Mouse (Mus musculus) lung, postnatal 4 days (tissue): Measurements from ENCODE around the gene Zbtb45.

ENCODE experiments used
- DNase-seq, 2 experiments: peaks; one replicate each; pipeline ENCODE4 v3.0.0; 2021

Zbtb45 gene

DNA sequence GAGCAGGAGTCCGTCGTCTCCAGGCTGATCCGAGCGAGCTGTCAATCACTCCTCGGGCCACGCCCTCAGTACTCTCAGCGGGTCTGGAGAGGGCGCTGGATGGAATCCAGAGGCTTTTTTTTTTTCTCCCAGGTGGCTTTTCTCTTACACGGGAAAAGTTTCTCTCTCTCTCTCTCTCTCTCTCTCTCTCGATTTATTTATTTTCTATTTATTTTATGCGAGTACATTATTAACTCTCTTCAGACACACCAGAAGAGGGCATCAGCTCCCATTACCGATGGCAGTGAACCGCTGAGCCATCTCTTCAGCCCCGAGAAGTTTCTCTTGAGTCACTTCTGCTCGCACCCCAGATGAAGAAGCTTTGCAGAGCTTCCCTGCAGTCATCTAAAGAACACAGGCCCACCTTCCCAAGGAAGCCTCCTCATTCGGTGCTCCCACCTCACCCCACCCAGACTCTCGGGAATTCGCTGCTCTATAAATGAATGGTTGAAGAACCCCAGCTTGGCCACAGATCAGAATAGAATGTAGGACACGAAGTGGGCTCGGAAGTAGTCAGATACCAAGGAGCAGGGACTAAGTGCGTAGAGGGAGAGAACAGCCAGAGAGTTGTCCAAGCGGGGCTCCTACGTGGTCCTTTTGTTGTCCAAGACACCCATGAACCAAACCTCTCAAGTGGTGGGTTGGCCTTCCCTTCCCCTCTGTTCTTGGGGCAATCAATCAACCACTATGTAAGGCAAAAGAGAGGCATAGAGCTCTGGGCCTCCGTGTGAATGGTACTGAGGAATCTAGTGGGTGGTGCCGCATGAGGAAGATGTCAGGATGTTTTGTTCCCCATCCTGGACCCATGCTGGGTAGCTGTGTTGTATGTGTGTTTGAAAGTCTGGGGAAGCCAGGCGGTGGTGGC lies at the start of gene Zbtb45:
Gene Zbtb45 (minus strand): TSS at position 30 of the 904 bp plus-strand sequence.
- DNase-seq, result peak in 1 of 2 experiments; percentile 21

DNA sequence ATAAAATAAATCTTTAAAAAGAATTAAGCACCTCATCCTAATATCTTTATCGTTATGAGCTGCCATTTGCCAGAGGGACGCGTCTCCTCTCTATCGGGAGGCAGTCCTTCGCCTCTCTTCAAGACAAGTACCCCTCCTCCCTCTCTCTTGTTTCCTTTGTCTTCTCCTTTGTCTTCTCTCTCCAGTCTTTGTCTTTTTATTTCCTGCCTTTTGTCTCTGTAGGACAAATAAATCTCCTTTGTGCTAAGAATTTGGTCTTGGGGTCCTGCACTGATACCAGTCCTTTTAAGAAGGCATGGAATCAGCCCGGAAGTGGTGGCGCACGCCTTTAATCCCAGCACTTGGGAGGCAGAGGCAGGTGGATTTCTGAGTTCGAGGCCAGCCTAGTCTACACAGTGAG lies 49.7 kb upstream of the Zbtb45 start:
- DNase-seq, result no peak

DNA sequence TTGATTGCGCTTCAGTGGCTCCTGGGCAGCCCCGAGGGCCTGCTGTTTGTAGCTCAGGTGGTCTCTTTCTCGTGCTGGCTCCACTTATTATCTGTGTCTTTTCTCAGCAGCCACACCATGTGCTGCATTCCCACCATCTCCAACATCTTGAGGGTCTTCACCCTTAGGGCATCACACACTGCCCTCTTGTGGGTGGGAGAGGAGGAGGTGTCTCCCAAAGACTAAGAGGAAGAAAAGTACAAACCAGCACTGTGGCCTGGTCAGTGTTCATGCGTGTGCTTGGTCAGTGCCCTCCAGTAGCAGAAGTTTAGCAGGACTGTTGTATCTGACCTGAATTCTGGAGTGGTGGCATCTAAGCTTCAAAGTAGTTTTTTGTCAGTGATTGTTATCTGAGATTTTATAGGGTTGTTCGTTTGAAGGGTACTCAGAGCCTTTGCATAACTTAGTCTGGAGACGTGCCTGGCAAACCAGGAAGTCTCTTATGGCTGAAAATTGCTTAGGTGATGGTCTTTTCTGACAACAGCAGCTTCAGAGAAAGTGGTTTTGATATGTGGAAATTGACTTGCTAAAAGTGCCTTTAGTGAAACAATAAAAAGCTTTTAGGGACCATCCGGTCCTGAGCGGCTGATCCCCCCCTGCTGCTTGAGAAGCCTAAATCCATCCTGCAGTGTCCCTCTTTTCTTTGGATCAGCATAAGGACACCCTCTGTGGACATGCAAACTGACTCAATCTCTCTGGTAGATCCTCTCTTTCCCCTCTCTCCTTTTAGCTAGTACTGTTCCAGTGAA lies 47.3 kb upstream of the Zbtb45 start:
- no peak for DNase-seq

- peak; percentile 92 to 95 for DNase-seq
These were observed 44.6 kb upstream of the Zbtb45 start, which contains the start of gene Mzf1 for GRCm38 (mm10) chr7:13054287-13055010. TSS of gene Mzf1 (minus strand) at chr7:13054764.

- DNase-seq, result no peak
These were observed 44.1 kb upstream of the Zbtb45 start for GRCm38 (mm10) chr7:13053961-13054286.

- no peak for DNase-seq
These were observed 43.7 kb upstream of the Zbtb45 start for GRCm38 (mm10) chr7:13053501-13053900.

DNA sequence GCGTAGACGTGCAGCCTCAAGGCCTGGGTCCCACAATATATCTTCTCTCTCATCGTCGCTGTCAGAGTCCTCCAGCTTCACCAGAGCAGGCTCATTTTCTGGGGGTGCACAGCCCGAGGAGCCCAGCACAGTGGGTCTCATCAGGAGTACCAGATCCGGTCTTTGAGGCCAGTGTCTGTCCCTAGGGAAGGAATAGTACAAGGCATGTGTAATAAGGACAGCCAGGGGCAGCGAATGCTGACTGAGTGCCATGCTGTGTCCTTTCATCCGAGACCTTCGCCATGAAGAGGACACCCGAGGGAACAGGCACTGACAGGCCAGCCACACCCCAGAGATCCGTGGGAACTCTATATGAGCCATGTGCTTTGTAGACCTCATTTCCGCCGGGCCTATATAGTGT lies 43.2 kb upstream of the Zbtb45 start:
- no peak for DNase-seq

DNA sequence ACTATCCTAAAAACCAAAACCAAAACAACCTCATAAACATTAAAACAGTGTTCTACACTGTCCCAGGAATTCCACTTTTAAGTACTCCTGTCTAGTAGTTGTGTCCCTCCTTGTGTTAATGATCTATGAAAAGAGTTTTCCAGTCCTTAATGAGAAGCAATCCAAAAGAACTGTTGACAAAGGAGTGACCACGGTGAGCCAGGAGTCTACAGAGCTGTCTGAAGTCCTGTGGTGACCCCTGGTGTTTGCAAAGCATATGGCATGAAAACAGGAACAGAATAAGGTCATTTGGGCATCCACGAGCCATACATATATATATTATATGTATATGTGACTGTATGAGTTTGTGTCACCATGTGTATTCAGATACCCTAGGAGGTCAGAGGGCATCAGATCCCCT lies 36.2 kb upstream of the Zbtb45 start:
- peak in 1 of 2 experiments; percentile 81 for DNase-seq

GRCm38 (mm10) chr7:13044254-13044625 lies 34.4 kb upstream of the Zbtb45 start:
- DNase-seq, result no peak

- peak in 1 of 2 experiments; percentile 31 for DNase-seq
These were observed 33.8 kb upstream of the Zbtb45 start for GRCm38 (mm10) chr7:13043445-13044253.

- DNase-seq, result no peak
These were observed 33.2 kb upstream of the Zbtb45 start for GRCm38 (mm10) chr7:13043120-13043444.

DNA sequence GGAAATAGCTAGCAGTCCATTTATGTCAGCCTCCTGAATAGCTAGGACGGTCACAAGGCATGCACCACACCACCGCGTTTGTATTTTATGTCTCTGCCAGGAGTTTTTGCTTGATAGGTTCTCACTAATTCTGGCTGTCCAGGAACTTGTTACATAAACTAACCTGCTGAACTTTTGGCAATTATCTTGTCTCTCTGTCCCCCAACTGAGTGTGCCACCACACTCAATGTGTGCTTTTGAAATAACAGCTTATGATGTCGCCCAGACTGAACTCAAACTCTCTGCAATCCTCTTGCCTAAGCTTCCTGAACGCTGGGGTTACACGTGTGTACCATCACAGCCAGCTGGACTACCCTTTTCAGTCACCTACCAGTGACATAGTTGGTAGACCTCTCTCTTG lies 32.7 kb upstream of the Zbtb45 start:
- DNase-seq, result no peak

DNA sequence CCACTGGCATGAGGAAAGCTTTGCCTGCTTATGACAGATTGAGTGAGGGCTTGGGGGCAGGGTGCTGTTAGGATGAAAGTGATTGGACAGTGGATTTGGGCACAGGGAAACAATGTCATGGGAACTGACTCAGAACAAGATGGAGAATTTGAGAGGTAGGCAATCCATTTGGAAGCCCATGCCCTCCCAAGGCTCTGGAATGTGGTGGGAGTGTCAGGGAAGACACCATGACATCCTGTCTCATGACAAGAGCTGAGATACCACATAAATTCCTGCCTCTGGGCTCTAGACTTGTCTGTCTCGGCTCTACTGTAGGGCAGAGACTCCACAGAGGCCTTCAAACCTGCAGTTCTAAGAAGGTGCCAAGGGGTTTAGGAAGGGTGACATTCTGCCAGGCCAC lies 31.4 kb upstream of the Zbtb45 start:
- DNase-seq, result no peak

DNA sequence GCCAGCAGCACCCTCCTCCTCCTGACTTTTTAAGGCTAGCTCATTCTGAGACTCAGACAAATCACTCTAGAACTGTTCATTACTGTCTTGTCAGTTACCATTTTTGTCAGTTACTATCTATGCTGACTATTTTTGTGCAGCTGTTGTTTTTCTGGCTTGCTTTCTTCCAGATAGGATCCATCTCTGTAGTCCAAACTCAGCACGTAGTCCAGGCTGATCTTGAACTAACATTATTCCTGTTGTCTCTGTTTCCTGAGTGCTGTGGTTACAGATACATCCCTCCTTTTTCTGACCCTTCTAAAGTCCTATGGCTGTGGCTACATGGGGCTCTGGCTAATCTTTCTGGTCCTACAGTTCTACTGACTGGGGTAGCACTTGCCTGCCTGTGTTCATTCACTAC lies 29.3 kb upstream of the Zbtb45 start:
- DNase-seq, result no peak

DNA sequence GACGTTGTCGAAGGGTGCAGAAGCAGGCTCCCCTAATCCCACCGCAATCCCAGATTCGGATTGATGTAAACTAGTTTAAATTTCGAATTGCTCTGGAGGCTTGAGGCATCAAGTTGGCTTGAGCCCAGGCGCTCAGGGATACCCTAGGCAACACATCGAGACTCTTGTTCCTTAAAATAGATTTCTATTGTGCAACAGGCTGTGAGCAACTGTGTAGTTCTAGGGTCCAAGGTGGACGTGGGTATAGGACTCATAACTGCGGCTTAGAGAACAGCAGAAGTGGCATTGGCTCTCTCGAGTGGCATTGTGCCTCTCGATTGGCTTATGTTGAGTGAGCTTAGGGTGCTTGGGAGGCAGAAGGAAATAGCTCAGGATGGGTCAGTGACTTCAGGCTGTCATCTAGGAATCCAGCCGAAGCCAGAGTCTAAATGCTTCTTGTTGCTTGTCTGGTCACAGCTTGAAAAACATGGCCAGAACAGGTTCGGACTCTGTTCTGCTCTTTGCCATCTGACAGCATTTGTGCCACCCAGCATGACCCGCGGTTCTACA lies 28.9 kb upstream of the Zbtb45 start:
- DNase-seq, result no peak

GRCm38 (mm10) chr7:13037901-13038555 lies 28.2 kb upstream of the Zbtb45 start, which contains the start of gene Ube2m:
TSS of gene Ube2m (minus strand) at chr7:13038275.
- peak; percentile 98 to 99 for DNase-seq

DNA sequence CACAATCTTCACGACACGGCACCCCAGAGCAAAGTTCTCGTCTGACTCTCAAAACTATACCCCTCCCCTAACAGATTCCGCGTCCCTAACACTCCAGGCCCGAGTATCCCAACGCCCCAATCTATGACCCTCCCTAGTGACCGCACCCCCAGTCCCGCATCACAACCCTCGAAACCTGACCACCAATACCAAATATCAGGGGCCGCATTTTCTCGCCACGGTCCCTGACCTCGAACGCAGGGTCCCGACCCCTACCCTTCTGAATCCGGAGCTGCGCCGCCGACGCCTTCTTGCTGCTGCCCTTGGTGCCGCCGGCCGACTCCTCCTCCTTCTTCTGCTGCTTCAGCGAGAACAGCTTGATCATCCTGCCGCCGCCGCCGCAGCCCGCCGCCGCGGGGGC lies 27.5 kb upstream of the Zbtb45 start:
- DNase-seq, result no peak

- no peak for DNase-seq
These were observed 27.0 kb upstream of the Zbtb45 start for GRCm38 (mm10) chr7:13036806-13037205.

DNA sequence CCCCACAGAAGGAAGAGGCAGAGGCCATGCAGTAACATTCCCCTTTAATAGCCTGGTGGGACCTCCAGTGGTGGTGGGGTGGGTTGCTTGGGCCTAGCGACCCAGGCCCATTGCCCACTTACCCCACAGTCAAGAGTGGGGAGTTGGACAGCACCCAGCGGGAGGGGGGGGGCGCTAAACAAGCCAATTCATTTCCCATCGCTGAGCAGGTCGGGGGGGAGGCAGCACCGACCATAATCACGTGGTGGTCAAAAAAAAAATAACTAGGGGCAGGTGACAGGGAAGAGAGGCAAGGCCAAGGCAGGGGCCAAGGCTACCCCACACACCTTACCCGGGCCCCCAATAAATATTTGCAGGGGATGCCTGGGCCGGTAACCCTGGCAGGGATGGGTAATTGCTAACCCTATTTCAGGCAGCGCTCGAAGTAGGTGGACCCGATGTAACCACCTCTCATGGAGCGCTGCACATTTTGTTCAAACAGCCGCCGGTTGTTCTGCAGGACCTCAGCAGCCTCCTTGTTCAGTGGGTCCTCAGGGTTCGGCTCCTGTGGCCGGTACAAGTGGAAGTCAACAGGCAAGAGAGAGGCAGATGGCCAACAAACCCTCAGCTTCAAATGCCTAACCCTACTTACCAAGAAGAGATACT lies 25.5 kb upstream of the Zbtb45 start:
- no peak for DNase-seq

DNA sequence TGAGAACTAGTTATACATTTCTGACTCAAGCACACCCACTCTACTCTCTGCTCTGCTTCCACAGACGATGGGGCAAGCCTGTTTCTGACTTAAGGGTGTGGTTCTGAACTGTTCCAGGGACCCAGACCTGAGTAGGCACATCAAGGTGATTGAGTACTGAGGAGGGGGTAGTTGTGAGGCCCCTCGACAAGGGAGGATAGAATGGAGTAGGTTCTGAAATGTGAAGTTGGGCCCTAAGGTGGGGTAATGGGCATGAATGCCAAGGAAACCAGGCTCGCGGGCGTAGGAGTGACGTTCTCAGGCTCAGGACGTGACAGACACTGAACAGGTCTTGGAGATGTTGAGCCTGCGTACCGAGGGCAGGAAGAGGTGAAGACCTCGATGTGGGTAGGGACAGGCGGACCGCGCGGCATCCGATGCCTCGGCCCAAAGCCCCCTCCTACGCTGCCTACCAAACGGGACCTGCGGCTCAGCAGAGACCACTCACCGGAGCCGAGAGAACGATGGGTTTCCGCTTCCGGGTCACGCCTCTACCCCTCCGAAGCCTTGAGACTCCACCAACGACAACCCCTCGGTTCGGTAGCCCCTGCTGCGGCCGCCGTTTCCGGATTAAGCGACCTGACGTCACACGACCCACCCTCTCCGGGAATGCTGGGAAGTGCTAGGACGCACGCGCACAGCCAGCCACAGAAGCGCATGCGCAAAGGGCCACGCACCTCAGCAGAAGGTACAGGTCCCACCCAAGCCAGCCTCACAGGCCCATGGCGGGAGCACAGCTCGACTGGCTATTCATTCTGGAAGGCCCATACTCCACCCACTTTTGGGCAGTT lies 24.5 kb upstream of the Zbtb45 start, which contains the start of gene Chmp2a:
Gene Chmp2a (minus strand): TSS at position 660 of the 830 bp plus-strand sequence.
- DNase-seq, result peak; percentile 97 to 98
